Mouse (Mus musculus) gastrocnemius, adult 2 months (tissue): ENCODE results near the gene Cercam. TPM values are rescaled to one million over a fixed set of nuclear protein-coding genes. Genes with fewer than 3 reads are reported as not detected.
"Not testable (repeated sequence)": the region's sequence is repeated elsewhere in the genome, so short reads cannot be mapped to it uniquely, and the experiment has no call there.

Experiments
- DNase-seq: peaks from one replicate; pipeline ENCODE4 v3.0.0; 2022
- H3K27ac ChIP-seq: fragments of 200-600 bp; 2 replicates; pipeline ENCODE4 v1.8.1; 2022; ENCODE audit warnings: mild to moderate bottlenecking
- H3K4me3 ChIP-seq: fragments of 200-600 bp; 2 replicates; pipeline ENCODE4 v1.8.1; 2022; ENCODE audit warnings: mild to moderate bottlenecking, moderate library complexity
- CTCF ChIP-seq: fragments of 200-600 bp; IDR thresholded peaks from 2 replicates; pipeline ENCODE4 v1.8.1; 2022; ENCODE audit warnings: antibody characterized with exemption, mild to moderate bottlenecking, moderate library complexity
- intact Hi-C: fragments of 180-260 bp; cut with DNase I; formaldehyde crosslinking; loops from one replicate; pipeline ENCODE4 v1.15.1; 2025
- total RNA-seq, 2 experiments: library from RNA; stranded (reverse); gene quantifications; 2 replicates each; pipeline ENCODE4 v1.2.3; 2021

The Cercam gene
- total RNA-seq, 2 experiments from 2014 or later = 2.2 to 4.6 TPM

DNA sequence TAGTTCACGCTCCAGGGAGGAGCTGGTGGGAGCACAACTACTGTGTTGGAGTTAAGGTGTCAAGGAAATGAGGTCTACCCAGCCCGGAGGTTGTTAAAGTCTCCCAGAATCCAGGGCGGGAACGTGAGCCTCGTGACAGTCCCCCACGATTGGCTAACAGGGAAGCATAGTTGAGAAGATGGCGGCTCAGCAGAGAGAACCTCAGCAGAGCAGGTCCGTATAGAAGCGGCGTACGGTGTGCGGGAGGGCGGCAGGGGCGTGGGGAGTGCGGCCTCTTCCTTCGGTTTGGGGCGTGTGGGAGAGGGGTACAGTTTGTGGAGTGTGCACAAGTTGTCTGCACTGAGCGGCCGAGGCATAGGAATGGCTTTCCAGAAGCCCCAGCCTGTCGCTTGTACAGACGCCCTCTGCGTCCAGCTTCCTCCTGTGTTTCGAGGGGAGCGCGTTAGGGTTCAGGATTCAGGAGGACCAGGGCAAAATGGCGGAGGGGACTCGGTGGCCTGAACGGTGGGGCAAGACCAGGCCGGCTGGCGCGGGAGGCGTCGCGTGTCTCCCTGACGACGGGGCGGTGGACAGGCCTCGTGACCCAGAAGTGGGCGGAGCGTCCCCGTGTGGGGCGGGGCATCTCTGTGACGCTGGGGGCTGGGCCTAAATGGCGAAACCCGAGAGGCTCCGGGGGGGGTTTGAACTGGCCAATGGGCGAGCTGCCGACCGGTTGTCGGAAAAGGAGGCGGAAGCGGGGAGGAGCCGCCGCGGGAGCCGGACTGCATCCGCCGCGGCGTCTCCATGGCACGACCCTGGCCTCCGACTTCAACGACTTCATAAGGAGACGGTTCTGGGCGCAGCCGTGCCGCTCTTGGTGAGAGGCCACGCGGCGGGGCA lies 20.3 kb downstream of the Cercam start, which contains the start of gene Odf2:
Odf2 (plus strand) TSS at position 156 of the 879 bp plus-strand sequence.
- Histone ChIP-seq H3K27ac (peak within 1 kb of the TSS; percentile 93), H3K4me3 (peak within 1 kb of the TSS; percentile 91)
- TF ChIP-seq CTCF = no peak
- peak; percentile 100 for DNase-seq
- intact Hi-C loops = no loop called here

DNA sequence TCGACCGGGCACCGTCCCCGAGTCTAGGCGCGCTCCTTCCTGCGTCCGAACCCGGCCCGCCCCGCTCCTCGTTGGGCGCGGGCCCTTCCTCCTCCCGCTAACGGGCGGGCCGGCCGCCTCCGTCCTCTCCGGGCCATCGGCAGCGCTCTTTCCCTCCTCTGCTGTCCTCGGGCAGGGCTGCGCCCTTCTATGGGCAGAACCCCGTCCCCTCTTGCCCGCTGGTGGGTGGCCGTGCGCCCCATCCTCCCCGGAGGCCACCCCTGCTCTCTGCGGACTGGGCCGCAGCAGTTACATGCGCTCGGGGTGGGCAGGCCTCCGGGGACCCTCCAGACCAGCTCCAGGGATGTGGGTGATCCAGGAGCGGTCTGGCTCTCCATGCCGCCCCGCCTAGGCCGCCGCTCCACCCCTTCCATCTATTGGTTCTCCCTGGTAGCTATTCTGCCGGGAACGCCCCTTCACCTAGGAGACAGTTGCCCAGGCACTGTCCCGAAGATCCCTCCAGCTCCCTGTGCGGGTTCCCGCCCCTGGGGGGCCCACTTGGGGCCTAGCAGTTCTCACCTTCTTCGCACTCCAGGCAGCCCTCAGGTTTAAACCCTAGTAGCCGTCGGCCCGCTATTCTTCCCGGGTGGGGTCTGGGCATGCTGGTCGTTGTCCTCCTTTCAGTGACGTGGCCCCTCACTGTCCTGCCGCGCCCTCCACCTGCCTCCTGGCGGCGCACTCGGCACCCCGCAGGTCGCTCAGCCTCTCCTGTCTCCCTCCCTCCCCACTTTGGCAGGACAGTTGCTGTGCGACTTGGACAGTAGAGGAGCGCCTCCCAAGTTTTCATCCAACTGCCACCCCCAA lies 21.2 kb downstream of the Cercam start:
- peak overlapping the region; percentile 91 for H3K4me3 ChIP-seq
- H3K27ac ChIP-seq = peak overlapping the region; percentile 93
- DNase-seq = peak; percentile 89
- TF ChIP-seq CTCF = peak; percentile 46
- intact Hi-C loops = no loop called here

DNA sequence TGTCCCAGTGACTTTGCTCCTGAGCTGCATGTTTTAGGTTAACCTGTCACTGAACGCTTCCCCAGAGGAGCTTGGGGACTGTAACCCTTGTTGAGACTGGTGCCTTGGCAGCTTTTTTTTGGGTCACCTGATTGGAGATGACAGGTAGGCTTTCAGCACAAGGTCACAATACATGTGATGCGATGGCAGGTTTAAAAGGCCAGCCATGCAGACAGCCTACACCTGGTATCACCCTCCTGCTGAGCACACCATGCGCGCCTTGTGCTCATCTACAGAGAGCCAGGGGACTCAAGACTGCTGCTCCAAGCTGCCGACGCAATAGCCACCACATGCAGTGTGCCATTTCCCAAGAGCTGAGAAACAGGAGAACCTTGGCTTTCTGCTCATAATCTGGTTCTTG lies 22.8 kb downstream of the Cercam start:
- intact Hi-C loops = no loop called here
- H3K27ac ChIP-seq = no peak overlapping the region
- DNase-seq = no peak
- no peak overlapping the region for H3K4me3 ChIP-seq
- TF ChIP-seq CTCF = no peak

DNA sequence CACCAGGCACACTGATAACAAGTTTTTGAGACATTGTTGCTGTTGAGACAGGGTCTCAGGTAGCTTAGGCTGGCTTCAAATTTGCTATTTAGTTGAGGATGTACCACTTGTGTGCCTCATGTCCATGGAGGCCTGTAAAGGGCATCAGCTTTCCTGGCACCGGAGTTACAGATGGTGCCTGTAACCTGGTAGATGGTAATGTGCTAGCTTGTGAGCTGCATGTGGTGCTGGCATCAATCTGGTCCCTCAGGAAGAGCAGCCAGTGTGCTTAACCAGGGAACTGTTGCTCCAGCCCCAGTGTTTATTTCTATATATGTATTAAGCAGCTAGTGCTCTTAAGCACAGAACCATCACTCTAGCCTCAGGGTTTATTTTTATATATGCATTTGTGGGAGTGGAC lies 27.1 kb downstream of the Cercam start:
- H3K4me3 ChIP-seq = no peak overlapping the region
- intact Hi-C loops = no loop called here
- no peak overlapping the region for H3K27ac ChIP-seq
- DNase-seq = no peak
- TF ChIP-seq CTCF = no peak

DNA sequence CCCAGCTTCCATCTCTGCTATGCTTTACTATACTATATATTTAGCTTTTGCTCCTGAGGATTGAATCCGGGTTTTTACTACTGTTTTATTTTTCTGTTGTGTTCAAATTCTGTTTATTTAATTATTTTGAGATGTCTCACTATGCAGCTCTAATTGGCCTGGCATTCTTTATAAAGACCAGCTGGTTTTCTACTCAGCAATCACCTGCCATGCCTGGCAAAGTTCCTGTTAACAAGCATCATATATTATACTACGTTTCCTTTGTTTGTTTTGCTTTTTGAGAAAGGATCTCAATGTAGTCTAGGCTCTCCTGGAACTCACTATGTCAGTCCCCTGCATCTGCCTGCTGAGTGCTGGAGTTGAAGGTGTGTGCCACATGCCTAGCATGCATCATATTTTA lies 28.4 kb downstream of the Cercam start:
- intact Hi-C loops = no loop called here
- Histone ChIP-seq H3K27ac (no peak overlapping the region), H3K4me3 (no peak overlapping the region)
- DNase-seq = no peak
- no peak for TF ChIP-seq CTCF

DNA sequence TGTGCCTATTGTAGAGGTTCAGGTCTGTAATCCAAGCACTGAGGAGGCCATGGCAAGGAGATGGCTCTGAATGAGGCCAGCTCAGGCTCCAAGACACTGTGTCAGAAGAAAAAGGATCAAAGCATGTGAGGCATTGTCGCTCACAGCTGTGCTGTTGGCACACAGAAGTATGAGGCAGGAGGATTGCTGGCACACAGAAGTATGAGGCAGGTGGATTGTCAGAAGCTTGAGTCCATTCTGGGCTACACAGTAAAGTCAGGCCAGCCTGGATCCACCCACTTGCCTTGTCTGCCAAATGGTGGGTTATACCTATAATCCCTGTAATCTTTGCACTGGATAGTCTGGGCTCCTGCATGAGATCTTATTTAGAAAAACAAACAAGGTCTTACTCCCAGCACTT lies 29.1 kb downstream of the Cercam start:
- intact Hi-C loops = no loop called here
- Histone ChIP-seq H3K27ac (no peak overlapping the region), H3K4me3 (no peak overlapping the region)
- TF ChIP-seq CTCF = no peak
- no peak for DNase-seq

DNA sequence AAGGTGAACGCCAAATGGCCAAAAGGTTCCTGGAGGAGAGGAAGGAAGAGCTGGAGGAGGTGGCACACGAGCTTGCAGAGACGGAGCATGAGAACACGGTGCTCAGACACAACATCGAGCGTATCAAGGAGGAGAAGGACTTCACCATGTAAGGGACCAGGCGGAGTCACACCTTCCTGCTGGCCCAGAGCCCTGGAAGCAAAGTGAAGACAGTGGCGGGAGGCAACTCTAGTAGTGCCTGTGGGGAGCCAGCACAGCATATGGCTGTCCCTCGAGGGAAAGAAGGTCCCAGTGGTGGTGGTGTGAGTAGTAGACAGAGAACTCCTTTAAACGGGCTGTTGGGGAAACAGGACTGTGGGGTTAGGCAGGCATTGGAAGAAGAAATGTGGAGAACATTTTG lies 33.2 kb downstream of the Cercam start:
- DNase-seq = no peak
- TF ChIP-seq CTCF = no peak
- H3K27ac ChIP-seq = no peak overlapping the region
- intact Hi-C loops = no loop called here
- H3K4me3 ChIP-seq = no peak overlapping the region

DNA sequence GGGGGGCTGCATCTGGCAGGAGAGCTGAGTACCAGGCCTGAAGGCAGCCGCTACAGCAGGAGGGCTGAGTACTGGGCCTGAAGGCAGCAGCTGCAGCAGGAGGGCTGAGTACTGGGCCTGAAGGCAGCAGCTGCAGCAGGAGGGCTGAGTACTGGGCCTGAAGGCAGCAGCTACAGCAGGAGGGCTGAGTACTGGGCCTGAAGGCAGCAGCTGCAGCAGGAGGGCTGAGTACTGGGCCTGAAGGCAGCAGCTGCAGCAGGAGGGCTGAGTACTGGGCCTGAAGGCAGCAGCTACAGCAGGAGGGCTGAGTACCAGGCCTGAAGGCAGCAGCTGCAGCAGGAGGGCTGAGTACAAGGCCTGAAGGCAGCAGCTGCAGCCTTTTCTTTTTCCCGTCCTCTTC lies 39.2 kb downstream of the Cercam start:
- intact Hi-C loops, H3K27ac ChIP-seq: not testable (repeated sequence)

DNA sequence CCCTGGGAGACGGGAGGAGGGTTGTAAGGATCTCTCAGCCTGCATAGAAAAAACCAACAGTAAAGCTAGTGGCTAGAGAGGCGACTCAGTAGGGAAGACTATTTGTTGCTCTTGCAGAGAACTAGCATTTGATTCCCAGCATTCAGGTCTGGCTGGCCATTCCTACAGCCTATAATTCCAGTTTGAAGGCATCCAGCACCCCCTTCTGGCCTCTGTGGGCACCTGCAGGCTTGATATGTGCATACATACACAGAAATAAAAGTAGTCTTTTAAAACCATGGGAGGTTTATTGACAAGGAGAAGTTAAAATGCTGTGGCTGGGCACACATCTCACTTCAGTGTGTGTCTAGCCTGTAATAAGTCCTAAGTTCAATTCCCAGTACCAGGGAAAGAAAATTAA lies 41.1 kb downstream of the Cercam start:
- no peak overlapping the region for H3K27ac ChIP-seq
- peak; percentile 49 for TF ChIP-seq CTCF
- no peak overlapping the region for H3K4me3 ChIP-seq
- intact Hi-C loops = no loop called here
- DNase-seq = no peak

More for the DNA sequence above, 39.2 kb downstream of the Cercam start:
- not testable (repeated sequence) for DNase-seq, H3K4me3 ChIP-seq

DNA sequence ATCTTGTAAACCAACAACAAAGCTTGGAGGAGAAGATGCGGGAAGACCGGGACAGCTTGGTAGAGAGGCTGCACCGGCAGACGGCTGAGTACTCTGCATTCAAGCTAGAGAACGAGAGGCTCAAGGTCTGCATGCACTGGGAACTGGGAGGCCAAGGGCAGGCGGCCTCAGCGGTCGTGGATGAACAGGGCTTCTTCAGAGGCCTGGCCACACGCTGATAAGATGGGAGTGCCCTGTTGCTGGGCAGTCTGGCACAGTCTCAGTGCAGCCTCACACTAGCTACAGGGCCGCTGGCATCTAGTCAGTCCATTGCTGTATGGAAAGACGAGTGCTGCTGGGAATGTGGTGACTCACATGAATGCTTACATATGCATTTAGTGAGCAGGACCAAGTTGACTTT lies 48.7 kb downstream of the Cercam start:
- Histone ChIP-seq H3K4me3 (no peak overlapping the region), H3K27ac (no peak overlapping the region)
- DNase-seq = no peak
- intact Hi-C loops = no loop called here
- no peak for TF ChIP-seq CTCF

DNA sequence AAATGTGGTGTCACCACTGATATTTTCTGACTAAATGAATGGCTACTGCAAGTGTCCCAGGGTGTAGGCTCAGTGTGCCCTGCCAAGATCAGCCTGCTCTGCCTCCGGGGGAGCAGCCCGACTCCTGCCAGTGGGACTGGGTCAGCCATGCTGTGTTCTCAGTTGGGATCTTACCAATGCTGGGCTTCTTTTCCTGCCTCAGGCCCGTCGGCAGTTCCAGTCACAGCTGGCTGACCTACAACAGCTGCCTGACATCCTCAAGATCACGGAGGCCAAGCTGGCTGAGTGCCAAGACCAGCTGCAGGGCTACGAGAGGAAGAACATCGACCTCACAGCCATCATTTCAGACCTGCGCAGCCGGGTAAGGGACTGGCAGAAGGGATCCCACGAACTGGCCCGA lies 53.0 kb downstream of the Cercam start:
- intact Hi-C loops = no loop called here
- peak; percentile 84 for DNase-seq
- no peak for TF ChIP-seq CTCF
- no peak overlapping the region for H3K27ac ChIP-seq
- no peak overlapping the region for H3K4me3 ChIP-seq

DNA sequence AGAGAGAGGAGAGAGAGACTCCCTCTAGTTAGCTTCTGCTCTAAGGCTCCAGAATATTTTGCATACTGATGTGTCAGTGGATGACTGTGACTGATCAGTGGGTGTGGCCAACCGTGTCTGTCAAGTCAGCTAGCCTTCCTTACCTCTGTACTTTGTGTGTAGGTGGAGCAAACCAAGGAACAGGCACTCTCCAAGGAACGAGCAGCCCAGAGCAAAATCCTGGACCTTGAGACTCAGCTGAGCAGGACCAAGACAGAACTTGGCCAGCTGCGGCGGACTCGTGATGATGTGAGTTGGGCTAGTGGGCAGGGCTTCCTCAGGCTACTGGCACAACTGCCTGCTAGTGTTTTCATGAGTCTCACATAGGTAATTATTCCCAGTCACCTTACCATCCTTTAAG lies 57.6 kb downstream of the Cercam start:
- intact Hi-C loops = no loop called here
- H3K27ac ChIP-seq = no peak overlapping the region
- no peak overlapping the region for H3K4me3 ChIP-seq
- no peak for DNase-seq
- TF ChIP-seq CTCF = no peak

DNA sequence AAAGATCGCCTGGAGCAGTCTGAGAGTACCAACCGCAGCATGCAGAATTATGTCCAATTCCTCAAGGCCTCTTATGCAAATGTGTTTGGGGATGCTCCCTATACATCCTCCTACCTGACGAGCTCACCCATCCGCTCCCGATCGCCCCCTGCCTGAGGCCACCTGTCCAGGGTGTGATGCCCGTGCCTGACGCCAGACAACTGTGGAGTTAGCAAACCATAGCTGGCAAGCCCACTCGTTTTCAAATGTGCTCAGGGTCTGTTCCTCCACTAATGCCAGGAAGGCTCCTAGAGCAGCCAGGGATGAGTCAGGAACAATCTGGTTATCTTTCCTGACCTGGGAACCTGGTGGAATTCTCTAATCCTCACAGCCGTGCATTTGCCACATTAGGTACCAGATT lies 61.5 kb downstream of the Cercam start:
- H3K4me3 ChIP-seq = no peak overlapping the region
- DNase-seq = no peak
- TF ChIP-seq CTCF = no peak
- intact Hi-C loops = no loop called here
- no peak overlapping the region for H3K27ac ChIP-seq
